Mouse (Mus musculus): ENCODE results near the gene Kif16b. TPM values are rescaled to one million over a fixed set of nuclear protein-coding genes. Genes with fewer than 3 reads are reported as not detected.
A peak's percentile ranks its signal among the peaks of the same experiment; 100 is the strongest.

Kif16b gene
- polyA plus RNA-seq, 1 experiment from 2014 or later: 11.5 TPM

- ATAC-seq: no peak
- WGBS: 89% methylated on average over 8 of the region's 8 CpGs
These were observed 253.3 kb downstream of the Kif16b start for GRCm38 (mm10) chr2:142648023-142648453.

GRCm38 (mm10) chr2:142646863-142647262, 254.5 kb downstream of the Kif16b start:
- H3K4me2 ChIP-seq (ENCODE audit: low read depth, low read length): no peak overlapping the region
- WGBS: 86% methylated on average over 4 of the region's 4 CpGs
- no peaks in the 10 kb centered on the region for H3K27me3 ChIP-seq (replicated peaks; ENCODE audit: control insufficient read depth, insufficient read depth, low read length)
- no peak overlapping the region for H3K9ac ChIP-seq (ENCODE audit: low read depth, low read length)
- H3K27ac ChIP-seq (ENCODE audit: low read length): no peak overlapping the region
- H3K4me3 ChIP-seq (ENCODE audit: low read length): no peak overlapping the region
- H3K9me3 ChIP-seq (ENCODE audit: control insufficient read depth, low read length): no peaks in the 10 kb centered on the region
- no peak for ATAC-seq
- no peaks in the 10 kb centered on the region for H3K36me3 ChIP-seq (ENCODE audit: control insufficient read depth, insufficient read depth, low read length)
- H3K4me1 ChIP-seq (ENCODE audit: control insufficient read depth, insufficient read depth, low read length): no peaks in the 10 kb centered on the region

More at GRCm38 (mm10) chr2:142648023-142648453, 253.3 kb downstream of the Kif16b start:
- no peaks in the 10 kb centered on the region for H3K36me3 ChIP-seq (ENCODE audit: control insufficient read depth, insufficient read depth, low read length)
- H3K4me2 ChIP-seq (ENCODE audit: low read depth, low read length): no peak overlapping the region
- H3K9ac ChIP-seq (ENCODE audit: low read depth, low read length): no peak overlapping the region
- no peak overlapping the region for H3K27ac ChIP-seq (ENCODE audit: low read length)
- H3K9me3 ChIP-seq (ENCODE audit: control insufficient read depth, low read length): no peaks in the 10 kb centered on the region
- no peaks in the 10 kb centered on the region for H3K4me1 ChIP-seq (ENCODE audit: control insufficient read depth, insufficient read depth, low read length)
- H3K27me3 ChIP-seq (replicated peaks; ENCODE audit: control insufficient read depth, insufficient read depth, low read length): no peaks in the 10 kb centered on the region
- H3K4me3 ChIP-seq (ENCODE audit: low read length): no peak overlapping the region

GRCm38 (mm10) chr2:142641766-142642165, 259.6 kb downstream of the Kif16b start:
- ATAC-seq: no peak
- no peaks in the 10 kb centered on the region for H3K9me3 ChIP-seq (ENCODE audit: control insufficient read depth, low read length)
- H3K27me3 ChIP-seq (replicated peaks; ENCODE audit: control insufficient read depth, insufficient read depth, low read length): no peaks in the 10 kb centered on the region
- no peaks in the 10 kb centered on the region for H3K36me3 ChIP-seq (ENCODE audit: control insufficient read depth, insufficient read depth, low read length)
- no peak overlapping the region for H3K4me2 ChIP-seq (ENCODE audit: low read depth, low read length)
- no peak overlapping the region for H3K27ac ChIP-seq (ENCODE audit: low read length)
- no peak overlapping the region for H3K9ac ChIP-seq (ENCODE audit: low read depth, low read length)
- H3K4me1 ChIP-seq (ENCODE audit: control insufficient read depth, insufficient read depth, low read length): no peaks in the 10 kb centered on the region
- H3K4me3 ChIP-seq (ENCODE audit: low read length): no peak overlapping the region
- WGBS: 84% methylated on average over 2 of the region's 2 CpGs

GRCm38 (mm10) chr2:142635606-142636304, 265.6 kb downstream of the Kif16b start:
- Histone ChIP-seq H3K9me3 (ENCODE audit: control insufficient read depth, low read length) (no peaks in the 10 kb centered on the region), H3K36me3 (ENCODE audit: control insufficient read depth, insufficient read depth, low read length) (no peaks in the 10 kb centered on the region), H3K27me3 (replicated peaks; ENCODE audit: control insufficient read depth, insufficient read depth, low read length) (no peaks in the 10 kb centered on the region), H3K4me3 (ENCODE audit: low read length) (no peak overlapping the region), H3K4me1 (ENCODE audit: control insufficient read depth, insufficient read depth, low read length) (no peaks in the 10 kb centered on the region), H3K4me2 (ENCODE audit: low read depth, low read length) (no peak overlapping the region), H3K27ac (ENCODE audit: low read length) (no peak overlapping the region), H3K9ac (ENCODE audit: low read depth, low read length) (no peak overlapping the region)
- no peak for ATAC-seq
- 72% methylated on average over 7 of the region's 7 CpGs for WGBS

GRCm38 (mm10) chr2:142633996-142634559, 267.3 kb downstream of the Kif16b start:
- WGBS: 86% methylated on average over 6 of the region's 6 CpGs
- Histone ChIP-seq H3K4me3 (ENCODE audit: low read length) (no peak overlapping the region), H3K36me3 (ENCODE audit: control insufficient read depth, insufficient read depth, low read length) (no peaks in the 10 kb centered on the region), H3K4me2 (ENCODE audit: low read depth, low read length) (no peak overlapping the region), H3K9me3 (ENCODE audit: control insufficient read depth, low read length) (no peaks in the 10 kb centered on the region), H3K27ac (ENCODE audit: low read length) (no peak overlapping the region), H3K9ac (ENCODE audit: low read depth, low read length) (no peak overlapping the region), H3K4me1 (ENCODE audit: control insufficient read depth, insufficient read depth, low read length) (0 out of 2 replicates have a peak, but pooled peaks cover 3% of the 10 kb centered on the region), H3K27me3 (replicated peaks; ENCODE audit: control insufficient read depth, insufficient read depth, low read length) (no peaks in the 10 kb centered on the region)
- ATAC-seq: no peak

- peak; percentile 98 for ATAC-seq
- Histone ChIP-seq H3K9ac (ENCODE audit: low read depth, low read length) (no peak overlapping the region), H3K4me2 (ENCODE audit: low read depth, low read length) (no peak overlapping the region), H3K9me3 (ENCODE audit: control insufficient read depth, low read length) (no peaks in the 10 kb centered on the region), H3K27me3 (replicated peaks; ENCODE audit: control insufficient read depth, insufficient read depth, low read length) (no peaks in the 10 kb centered on the region), H3K4me1 (ENCODE audit: control insufficient read depth, insufficient read depth, low read length) (0 out of 2 replicates have a peak, but pooled peaks cover 3% of the 10 kb centered on the region), H3K36me3 (ENCODE audit: control insufficient read depth, insufficient read depth, low read length) (no peaks in the 10 kb centered on the region), H3K4me3 (ENCODE audit: low read length) (no peak overlapping the region), H3K27ac (ENCODE audit: low read length) (no peak overlapping the region)
- WGBS: 62% methylated on average over 2 of the region's 2 CpGs
These were observed 271.6 kb downstream of the Kif16b start for GRCm38 (mm10) chr2:142629523-142630312.

GRCm38 (mm10) chr2:142625756-142626155, 275.6 kb downstream of the Kif16b start:
- WGBS: 85% methylated on average over 4 of the region's 4 CpGs
- no peak overlapping the region for H3K4me3 ChIP-seq (ENCODE audit: low read length)
- H3K4me1 ChIP-seq (ENCODE audit: control insufficient read depth, insufficient read depth, low read length): 0 out of 2 replicates have a peak, but pooled peaks cover 3% of the 10 kb centered on the region
- no peak for ATAC-seq
- H3K27ac ChIP-seq (ENCODE audit: low read length): no peak overlapping the region
- no peak overlapping the region for H3K4me2 ChIP-seq (ENCODE audit: low read depth, low read length)
- H3K27me3 ChIP-seq (replicated peaks; ENCODE audit: control insufficient read depth, insufficient read depth, low read length): no peaks in the 10 kb centered on the region
- no peaks in the 10 kb centered on the region for H3K36me3 ChIP-seq (ENCODE audit: control insufficient read depth, insufficient read depth, low read length)
- H3K9me3 ChIP-seq (ENCODE audit: control insufficient read depth, low read length): no peaks in the 10 kb centered on the region
- H3K9ac ChIP-seq (ENCODE audit: low read depth, low read length): no peak overlapping the region

GRCm38 (mm10) chr2:142625101-142625500, 276.2 kb downstream of the Kif16b start:
- Histone ChIP-seq H3K4me2 (ENCODE audit: low read depth, low read length) (no peak overlapping the region), H3K9ac (ENCODE audit: low read depth, low read length) (no peak overlapping the region), H3K9me3 (ENCODE audit: control insufficient read depth, low read length) (no peaks in the 10 kb centered on the region), H3K36me3 (ENCODE audit: control insufficient read depth, insufficient read depth, low read length) (no peaks in the 10 kb centered on the region), H3K4me1 (ENCODE audit: control insufficient read depth, insufficient read depth, low read length) (0 out of 2 replicates have a peak, but pooled peaks cover 3% of the 10 kb centered on the region), H3K27ac (ENCODE audit: low read length) (no peak overlapping the region), H3K4me3 (ENCODE audit: low read length) (no peak overlapping the region), H3K27me3 (replicated peaks; ENCODE audit: control insufficient read depth, insufficient read depth, low read length) (no peaks in the 10 kb centered on the region)
- ATAC-seq: no peak
- WGBS: 46% methylated on average over 3 of the region's 3 CpGs

- WGBS: 68% methylated on average over 2 of the region's 2 CpGs
- no peak for ATAC-seq
- no peak overlapping the region for H3K4me3 ChIP-seq (ENCODE audit: low read length)
- H3K4me2 ChIP-seq (ENCODE audit: low read depth, low read length): no peak overlapping the region
- H3K36me3 ChIP-seq (ENCODE audit: control insufficient read depth, insufficient read depth, low read length): no peaks in the 10 kb centered on the region
- H3K9ac ChIP-seq (ENCODE audit: low read depth, low read length): no peak overlapping the region
- H3K27me3 ChIP-seq (replicated peaks; ENCODE audit: control insufficient read depth, insufficient read depth, low read length): no peaks in the 10 kb centered on the region
- H3K9me3 ChIP-seq (ENCODE audit: control insufficient read depth, low read length): no peaks in the 10 kb centered on the region
- no peak overlapping the region for H3K27ac ChIP-seq (ENCODE audit: low read length)
- H3K4me1 ChIP-seq (ENCODE audit: control insufficient read depth, insufficient read depth, low read length): no peaks in the 10 kb centered on the region
These were observed 277.1 kb downstream of the Kif16b start for GRCm38 (mm10) chr2:142624254-142624653.
